Mouse (Mus musculus) monocyte, adult 2 months (primary cell): ENCODE measurements around the gene Strn.
A peak's percentile ranks its signal among the peaks of the same experiment; 100 is the strongest.

ENCODE experiments used
- DNase-seq, 2 experiments: peaks; one replicate each; pipeline ENCODE4 v3.0.0; 2022; ENCODE audit warnings: low spot score in 2 of 2, low read depth in 1 of 2

Gene Strn

DNA sequence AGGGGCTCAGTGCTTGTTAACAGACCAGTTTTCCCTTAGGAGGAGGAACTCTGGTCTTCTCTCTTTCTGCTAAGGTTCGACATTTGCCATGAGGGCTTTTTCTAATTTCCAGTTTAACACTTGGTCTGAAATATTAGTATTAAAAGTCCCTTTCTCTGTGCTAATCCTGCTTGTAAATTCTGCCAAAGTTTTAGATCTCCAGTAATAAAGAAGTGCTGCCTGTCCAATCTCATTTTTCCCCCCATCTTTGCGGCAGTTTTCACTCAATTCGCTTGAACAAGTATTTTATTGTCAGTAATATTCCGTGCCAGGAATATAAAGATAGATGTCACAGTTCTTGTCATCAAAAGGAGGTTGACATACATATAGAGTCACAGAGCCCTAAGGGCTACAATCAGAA is at the start of gene Strn:
Strn (minus strand) TSS at position 101 of the 400 bp plus-strand sequence.
- DNase-seq: no peak

DNA sequence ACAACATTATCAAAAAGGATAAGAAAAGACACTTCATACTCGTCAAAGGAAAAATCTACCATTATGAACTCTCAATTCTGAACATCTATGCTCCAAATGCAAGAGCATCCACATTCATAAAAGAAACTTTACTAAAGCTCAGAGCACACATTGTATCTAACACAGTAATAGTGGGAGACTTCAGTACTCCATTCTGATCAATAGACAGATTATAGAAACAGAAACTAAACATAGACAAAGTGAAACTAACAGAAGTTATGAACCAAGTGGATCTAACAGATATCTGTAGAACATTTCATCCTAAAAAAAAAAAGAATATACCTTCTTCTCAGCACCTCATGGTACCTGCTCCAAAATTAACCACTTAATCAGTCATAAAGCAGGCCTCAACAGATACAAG is 41.8 kb upstream of the Strn start:
- DNase-seq: no peak

DNA sequence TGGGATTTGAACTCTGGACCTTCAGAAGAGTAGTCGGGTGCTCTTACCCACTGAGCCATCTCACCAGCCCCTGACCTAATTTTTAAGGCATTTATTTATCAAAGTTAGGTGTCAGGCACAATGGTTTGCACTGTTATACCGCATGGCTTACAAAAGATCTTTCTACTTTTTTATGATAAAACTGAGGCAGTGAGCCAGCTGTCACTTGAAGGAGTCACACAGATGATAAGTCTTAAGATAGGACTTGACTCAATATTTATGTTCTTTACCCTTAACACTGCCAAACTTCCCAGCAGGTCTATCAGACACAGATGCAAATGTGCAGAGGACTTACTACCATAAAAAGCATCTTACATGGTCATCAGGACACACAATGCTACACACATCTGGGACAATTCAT is 35.3 kb upstream of the Strn start:
- no peak for DNase-seq

DNA sequence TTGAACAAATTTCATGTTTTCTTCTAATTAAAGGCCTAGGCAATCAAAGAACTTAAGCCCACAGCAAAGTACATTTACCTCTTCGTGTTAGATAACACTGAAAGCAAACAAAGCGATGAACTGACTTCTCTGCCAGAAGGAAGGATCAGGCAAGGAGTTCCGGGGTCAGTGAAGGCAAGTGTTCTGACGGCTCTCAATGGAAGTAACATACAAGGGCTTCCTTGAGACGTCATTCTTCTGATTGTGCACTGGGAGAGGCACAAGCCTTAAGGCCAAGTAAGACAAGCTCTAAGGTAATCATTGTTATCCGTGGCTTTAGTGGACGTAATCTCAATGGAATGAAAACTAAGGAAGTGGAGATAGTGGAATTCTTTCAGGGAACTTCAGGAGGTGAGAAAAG is 33.9 kb upstream of the Strn start:
- no peak for DNase-seq

DNA sequence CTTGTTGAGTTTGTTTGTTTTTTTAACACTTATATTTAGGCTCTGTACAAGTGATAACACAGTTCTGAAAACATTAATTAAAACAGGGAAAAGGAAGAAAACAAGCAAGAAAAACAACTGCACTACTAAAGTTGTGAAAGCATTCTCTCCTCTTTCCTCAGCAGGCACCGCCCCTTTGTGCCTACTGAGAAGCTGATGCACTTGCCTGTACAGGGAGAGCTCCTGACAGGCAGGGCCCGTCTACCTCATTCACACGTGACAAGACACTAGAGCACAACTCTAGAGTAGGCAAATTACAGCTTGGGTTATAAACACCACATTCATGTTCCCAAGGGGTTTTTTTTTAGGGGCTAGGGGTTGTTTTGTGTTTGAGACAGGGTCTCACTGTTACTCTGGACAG is 32.3 kb upstream of the Strn start:
- no peak for DNase-seq

DNA sequence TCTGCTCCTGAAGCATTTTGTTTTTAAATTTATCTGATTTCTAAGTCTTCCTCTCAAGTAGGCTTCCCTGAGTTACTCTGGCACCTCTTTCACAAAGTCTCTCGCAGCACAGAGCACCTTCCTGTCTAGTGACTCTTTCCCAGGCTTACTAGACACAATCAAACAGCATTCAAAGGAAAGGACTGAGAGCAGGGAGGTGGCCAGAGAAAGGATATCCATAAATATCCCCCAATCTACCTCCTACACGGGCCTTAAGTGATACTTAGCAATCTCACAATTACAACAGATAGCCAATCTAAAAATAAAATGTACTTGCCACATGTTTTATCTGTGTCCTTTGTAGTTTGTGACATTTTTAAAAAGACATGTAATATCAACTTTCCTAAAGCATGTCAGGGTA is 31.9 kb upstream of the Strn start:
- DNase-seq: no peak

DNA sequence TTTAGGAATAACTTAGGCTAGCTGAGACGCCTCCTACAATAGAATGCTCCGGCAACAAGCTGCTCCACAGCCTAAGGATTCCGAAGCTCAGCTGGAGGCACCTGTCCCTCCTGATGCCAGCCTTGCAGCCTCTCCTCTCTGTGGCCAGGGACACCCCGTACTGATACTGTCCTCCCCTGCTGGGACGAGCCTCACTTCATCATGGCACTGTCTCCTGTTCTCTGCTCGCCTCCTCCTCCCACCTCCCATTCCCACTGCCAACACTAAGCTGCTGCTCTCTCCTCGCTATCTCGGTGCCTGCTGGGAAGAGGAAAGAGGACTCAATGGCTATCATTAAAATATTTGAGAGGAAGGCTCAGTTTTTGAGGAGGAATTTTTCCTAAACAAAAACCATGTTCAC is 30.6 kb upstream of the Strn start:
- no peak for DNase-seq

DNA sequence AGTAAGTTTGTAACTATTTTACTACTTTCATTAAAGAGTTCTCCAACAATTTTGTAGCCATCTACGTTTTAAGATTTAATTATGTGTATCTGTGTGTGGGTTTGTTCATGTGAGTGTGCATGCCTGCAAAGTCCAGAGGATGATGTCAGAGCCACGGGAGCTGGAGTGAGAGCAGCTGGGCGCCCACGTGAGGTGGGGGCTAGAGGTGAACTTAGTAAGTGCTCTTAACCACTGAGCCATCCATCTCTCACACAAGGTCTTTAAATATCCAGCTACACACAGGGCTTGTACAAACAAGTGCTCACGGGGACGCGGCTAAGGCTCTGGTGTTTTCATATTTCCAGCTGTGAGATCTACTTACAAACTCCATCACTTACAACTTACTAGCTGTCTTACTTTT is 29.1 kb upstream of the Strn start:
- no peak for DNase-seq

DNA sequence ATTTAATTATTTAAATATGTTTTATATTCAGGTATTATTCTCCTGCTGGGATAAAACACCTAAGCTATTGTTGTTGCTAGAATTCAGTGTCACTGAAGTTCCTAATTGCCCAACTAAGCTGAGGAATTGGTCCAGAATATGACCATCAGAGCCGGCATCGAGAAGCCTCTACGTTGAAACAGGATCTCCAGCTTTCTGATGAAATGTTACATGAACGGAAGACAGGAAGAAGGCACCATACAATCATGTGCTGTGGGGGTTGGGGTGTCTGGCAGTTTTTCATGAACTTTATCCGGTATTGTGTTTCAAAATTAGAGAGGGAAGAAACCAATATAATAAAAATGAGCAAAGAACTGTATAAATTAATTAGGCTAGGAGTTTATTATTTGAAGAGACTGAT is 26.3 kb upstream of the Strn start:
- no peak for DNase-seq

DNA sequence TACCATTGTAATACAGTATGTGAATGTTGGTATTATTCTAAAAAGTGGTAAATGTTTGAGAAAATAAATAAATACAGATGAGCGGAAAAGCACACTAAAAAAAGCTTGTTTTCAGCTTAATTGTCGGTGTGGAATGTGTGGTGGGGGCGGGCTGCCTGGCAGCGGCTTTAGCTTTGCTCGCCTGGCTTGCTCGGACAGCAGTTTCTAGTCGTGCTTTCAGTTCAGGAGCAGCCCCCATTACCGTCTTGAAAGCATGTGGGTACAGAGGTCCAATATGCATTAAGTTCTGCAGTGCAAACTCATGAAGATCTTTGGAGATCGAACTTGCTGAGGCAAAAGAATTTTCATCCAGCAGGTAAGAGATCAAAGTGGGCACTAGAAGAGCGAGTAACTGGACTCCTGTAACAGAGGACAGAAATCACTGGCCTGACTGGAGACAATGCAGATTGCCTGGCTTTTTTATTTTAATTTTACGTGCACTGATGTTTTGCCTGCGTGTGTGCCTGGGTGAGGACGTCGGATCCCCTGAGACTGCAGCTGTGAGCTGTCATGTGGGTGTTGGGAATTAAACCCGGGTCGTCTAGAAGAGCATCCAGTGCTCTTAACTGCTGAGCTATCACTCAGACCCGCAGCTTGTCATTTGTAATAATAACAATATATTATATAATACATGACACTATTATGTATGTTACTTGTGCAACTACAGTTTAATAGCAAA is 16.1 kb upstream of the Strn start:
- no peak for DNase-seq

DNA sequence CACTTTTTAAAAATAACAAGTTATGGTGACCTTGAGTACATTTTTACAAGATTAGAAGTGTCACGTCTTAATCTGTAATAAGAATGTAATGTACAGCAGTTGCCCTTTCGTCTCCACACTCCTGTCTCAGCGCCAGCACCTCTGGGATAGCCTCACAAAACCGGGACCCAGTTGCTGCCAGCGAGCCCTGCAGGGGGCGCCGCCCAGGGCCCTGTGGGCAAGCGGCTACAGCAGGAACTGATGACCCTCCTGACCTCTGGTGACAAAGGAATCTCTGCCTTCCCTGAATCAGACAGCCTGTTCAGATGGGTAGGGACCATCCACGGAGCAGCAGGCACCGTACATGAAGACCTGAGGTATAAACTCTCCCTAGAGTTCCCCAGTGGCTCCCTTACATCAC is 15.1 kb upstream of the Strn start:
- DNase-seq: no peak

DNA sequence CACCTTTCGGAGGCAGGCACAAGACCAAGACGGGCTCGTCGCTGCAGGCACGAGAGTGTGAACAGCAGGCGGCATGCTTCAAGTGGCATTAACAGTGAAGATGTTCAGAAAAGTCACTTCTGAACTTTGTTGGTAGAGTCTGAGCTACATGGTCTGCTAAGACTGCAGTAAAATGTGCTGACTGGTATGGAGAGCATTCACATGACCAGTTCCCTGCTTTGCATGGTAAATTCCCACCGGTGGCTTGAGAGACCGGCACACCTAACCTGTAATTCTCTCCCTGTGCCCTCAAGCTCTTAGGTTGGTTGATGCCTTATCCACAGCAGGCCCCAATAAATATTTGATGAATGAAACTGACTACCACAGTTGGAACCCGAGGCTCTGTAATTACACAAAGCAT is 11.4 kb upstream of the Strn start:
- no peak for DNase-seq

DNA sequence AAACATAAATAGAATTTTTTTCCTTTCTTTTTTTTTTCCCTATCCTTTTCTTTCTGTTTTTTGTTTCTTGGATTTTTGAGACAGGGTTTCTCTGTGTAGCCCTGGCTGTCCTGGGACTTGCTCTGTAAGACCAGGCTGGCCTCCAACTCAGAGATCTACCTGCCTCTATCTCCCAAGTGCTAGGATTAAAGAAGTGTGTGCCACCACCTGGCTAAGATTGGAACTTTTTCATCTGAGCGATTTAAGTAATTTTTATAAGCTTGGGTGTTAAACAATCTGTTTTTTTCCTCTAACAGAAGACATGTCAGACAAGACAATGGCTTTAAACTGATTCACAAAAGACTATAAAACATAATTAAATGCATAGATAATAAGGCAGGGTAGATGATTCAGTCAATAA is 1.4 kb upstream of the Strn start:
- DNase-seq: no peak

DNA sequence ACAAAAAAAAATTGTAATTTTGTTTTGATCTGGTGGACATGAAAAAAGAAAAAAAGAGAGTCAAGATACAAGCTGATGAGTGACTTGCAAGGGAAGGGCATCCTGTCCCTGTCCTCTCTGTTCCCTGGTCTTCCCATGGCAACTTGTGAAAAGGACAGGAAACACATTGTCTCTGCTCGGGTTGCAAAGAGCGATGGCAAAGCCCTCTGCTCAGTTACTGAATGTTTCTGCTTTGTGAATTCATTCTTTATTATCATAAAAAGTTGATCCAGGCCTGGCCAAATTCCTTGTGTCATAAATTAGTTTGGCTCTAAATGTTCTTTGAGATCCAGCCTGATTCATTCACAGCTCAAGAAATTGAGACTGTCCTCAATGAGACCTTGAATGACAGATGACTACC is 775 bp upstream of the Strn start:
- no peak for DNase-seq

DNA sequence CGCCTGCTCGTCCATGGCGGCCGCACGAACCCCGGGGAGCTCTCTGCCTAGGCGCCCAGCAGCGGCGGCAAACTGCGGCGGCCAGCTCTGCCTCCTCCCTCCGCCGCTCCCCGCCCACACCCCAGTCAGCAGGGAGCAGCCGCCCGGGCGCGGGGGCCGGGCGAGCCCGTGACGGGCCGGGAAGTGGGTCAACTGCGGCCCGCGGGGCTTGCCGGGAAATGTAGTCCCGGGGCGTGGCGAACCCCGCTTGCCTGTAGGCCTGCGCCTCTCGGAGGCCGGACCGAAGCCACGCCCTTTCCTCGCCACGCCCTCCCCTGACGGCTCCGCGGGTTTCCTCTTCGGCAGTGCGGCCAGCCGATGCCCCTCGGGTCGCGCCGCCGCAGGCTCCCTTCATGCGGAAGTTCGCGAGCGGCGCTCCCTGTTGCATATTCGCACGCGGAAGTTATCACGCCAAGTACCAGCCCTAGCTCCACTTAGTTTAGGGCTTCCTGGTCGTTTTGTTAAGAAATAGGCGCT is 465 bp downstream of the Strn start:
- peak; percentile 100 for DNase-seq

DNA sequence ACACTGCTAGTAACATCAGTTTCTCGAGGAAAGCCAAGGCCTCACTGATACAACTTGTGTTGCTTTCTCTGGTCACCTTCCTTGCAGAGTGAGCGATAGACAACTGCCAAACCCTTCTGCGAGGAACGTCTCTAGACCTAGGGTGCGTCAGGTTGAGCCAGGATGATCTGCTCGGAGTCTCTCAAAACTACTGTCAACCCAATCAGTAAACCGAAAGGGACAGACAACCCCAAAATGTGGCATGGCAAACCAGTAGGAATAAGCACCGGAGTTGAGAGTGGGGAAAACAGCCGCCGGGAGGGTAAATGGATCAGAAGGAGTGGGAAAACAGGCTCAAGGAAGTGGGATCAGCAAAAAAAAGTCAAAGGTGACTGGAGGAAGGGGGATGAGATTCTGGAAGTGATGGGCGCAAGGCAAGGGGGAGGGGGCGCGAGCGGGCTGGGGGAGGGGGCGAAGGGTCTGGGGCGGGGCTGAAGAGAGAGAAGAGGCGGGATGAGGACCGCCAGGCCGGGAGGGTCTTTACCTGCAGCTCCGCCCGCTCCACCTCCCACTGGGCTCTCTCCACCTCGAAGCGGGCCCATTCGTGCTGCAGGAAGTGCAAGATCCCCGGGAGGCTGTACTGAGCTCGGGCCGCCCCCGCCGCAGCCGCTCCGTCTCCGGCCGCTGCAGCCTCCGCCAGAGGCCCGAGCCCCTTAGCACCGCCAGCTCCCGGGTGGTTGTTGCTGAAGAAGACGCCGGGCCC is 1.1 kb downstream of the Strn start:
- no peak for DNase-seq

DNA sequence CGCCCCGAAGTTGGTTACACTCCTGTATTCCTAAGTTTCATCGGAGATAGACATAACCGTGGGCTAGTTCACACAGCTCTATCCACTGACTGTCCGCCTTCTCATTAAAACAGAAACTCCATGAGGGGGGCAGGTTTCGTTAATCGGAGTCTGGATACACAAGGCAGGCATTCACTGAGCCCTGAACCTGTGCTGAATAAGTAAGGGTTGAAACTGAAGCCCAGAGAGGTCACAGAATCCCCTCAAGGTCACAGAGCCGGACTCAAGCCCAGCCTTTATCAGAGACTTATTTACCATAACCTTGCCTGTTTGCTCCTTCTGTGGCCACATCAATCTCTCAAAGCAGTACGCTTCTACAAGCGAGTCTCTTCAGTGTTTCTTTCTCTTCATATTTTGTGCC is 2.2 kb downstream of the Strn start:
- DNase-seq: no peak

DNA sequence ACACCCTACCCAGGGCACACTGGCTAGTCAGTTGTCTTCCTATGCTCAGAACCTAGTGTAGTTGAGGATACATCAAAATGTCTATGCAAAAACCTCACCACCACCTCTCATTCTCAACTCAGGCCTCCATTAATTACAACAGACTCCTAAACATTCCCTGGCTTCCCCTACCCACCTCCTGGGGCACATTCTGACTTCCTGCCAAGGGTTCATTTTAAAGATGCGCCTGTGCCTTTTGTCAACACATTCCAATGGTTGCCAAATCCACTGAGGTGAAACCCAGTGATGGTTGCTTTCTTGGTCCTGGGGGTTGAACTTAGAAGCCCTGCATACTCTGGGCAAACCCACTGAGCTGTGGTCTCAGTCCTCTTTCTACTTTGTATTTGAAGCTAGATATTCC is 4.9 kb downstream of the Strn start:
- no peak for DNase-seq

DNA sequence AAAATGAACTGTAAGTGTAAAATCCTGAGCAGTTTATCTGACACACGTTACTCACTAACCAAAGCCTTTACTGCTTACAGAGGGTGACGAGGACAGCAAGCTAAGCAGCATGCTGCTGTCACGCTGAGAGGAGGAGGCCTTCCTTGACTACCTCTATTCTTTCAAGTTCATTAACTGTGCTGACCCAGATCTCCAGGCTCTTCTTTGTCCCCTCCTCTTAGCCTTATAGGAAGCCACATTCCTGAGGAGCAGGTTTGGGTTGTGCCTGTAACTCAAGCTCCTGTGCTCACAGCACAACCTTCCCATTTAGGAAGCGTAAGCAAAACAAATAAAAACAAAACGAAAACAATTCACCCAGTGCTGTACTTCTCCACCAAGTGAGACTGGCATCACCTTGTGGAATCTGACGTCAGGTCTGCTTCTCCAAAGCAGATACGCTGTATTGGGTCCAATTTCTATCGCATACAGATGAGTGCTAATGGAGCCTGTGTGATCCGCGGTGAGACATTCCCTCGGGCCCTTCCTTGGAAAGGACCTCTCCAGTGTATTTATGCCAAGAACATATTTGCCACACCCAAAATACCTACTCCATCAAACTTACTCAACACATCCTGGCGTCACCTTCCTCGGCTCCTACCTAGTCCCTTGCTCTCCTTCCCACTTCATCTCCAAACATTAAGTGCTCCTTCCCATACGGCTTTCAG is 10.1 kb downstream of the Strn start:
- no peak for DNase-seq

DNA sequence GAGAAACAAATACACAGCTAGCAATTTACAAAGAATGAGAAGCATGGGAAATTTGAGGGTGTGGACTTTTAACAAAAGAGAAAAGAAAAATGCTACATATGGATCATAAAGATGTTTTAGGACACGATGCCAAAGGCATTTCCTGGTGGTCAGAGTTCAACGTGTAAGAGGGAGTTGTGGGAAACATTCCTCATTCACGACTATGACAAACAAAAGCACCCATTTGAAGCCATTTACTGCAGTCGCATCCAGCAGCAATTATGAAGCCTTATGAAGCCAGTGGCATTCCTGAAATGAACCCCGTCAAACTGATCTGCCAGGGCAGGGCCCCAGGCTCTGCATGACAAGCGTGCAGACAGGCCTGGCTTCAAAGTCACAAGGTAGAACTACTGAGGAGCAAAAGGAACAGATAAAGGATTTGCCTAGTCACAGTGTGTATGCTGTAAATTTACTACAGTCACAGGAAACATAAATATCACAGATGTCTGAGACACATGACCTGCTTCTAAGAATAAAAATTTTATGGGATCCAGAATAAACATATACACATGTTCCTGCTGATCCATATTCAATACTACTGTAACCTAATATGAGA is 12.4 kb downstream of the Strn start:
- DNase-seq: no peak

DNA sequence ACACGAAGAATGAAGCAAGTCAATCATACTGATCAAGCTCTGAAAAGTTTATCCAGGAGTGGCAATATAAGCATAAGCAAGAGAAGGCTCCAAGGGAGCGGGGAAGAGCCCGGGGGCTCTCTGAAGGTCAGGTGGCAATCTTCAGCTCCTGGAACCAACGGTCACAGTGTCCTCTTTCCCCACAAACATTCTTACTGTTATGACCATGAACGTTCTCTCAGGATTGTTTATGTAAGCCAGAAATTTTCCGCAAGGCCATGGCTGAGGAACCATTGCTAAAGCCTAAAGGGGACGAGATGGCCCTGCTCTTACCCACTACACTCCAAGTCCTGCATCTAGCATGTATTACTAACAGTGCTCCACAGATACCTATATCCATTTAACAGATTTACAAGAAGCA is 15.3 kb downstream of the Strn start:
- DNase-seq: no peak

DNA sequence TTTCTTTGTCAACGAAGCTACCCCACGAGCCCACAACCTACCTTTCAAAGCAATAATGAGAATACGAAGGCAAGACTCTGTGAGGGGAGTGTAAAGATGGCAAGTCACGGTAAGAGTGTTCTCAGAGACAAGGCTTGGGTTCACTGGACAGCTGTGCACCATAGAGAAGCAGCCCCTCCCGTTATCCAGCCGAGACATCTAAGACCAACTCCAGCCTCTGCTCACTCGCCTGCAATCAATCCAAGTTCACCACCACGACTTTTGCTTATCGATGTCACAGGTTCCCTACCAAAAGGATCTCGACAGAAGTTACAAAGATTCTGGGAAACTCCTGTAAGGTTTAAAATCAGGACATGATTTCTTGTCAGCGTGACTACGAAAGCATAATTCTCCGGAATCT is 17.9 kb downstream of the Strn start:
- DNase-seq: no peak
